Mouse (Mus musculus): ENCODE data around the gene Mme.

Mme gene

DNA sequence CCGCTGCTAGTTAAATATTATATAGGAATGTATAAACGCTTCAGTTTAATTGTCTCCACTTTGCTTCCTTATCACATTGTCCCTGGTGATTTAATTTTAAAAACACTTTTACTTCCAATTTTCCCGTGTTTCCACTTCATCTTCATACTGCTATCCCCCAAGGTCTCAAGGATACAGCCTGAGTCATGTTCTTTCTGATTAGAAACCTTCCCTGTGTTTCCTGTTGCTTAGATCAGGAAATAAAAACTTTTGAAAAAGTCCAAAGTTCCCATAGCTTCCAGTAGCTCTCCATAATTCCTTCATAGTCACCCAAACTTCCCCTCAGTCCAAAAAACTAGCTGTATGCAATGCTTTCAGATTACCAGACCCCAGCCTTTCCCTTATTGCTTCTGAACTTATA is 109.4 kb downstream of the Mme start:
- no peak for DNase-seq (ENCODE audit: low spot score)

GRCm38 (mm10) chr3:63351680-63352260 is 110.4 kb downstream of the Mme start:
- no peak for DNase-seq (ENCODE audit: low spot score)

DNA sequence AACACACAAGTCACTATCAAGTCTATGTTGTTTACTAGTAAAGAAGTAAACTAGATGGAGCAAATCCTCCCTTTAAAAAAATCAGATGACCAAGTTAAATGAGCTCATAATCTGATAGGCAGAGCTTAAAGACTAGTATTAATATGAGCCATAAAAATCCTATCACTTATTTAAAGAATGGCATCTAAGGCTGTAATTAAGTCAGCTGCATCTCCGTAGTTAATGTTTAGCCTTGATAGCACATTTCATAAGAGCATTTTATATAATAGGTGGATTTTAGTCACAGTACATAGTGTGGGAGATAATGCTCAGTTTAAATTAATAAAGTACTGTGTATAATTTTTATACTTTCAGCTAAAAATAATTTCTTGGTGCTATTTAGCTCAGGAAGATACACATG is 118.2 kb downstream of the Mme start:
- no peak for DNase-seq (ENCODE audit: low spot score)

DNA sequence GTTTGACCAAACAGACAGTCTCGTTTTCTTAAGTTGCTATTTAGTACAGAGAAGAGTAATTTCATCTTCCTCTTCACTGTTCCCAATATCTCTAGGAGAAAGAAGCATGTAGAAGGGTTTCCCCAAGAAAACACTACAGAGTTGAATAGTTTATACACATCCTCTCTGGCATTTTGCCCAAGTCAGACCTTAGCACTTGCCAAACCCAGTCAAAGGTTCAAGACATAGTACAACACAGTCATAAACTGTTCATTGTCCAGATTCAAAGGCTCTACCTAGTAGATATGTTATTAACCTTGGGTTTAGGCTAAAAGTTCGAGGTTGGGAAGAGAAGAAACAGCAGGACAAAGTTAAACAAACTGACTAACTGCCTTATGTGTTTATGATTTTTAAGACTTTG is 143.7 kb downstream of the Mme start:
- DNase-seq (ENCODE audit: low spot score): no peak

- DNase-seq (ENCODE audit: low spot score): no peak
Observed at GRCm38 (mm10) chr3:63390774-63391173, 149.4 kb downstream of the Mme start.

DNA sequence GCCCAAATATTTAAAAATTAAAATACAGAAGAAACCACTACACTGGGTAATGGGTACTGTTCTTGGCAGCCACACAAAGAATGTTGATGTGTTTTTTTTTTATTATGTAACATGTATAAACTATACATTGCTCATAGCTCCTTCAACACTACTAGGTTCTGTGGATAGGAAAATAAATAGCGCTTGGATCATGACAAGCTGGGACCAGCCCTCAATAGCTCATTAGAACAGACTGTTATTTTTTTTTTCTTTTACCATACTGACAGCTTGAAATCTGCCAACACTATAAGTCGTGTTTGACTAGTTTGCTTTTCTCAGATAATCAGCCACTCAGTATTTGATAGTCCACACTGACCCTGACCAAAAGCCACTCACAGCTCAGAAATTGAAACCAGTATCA is 150.0 kb downstream of the Mme start:
- no peak for DNase-seq (ENCODE audit: low spot score)

DNA sequence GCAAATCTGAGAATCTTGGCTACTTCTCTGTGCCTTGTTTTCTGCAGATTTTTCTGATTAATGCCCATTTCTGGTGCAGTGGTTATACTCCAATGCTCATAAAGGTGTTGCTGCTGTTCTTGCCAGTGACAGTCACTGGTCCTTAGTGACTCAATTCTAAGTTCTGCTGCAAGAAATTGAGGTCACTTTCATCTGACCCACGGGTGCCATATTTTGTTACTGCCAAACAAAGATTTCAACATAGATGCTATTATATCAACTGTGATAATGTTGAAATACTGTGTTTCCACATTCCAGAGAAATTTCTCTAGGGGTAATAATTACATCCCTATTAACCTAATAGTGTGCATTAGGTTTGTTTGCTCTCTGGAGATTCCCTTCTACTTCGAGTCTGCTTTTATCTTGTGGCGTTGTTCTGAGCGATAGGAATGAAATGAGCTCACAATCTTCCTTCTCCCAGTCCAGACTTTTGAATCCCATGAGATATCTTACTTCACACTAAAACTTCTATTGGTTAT is 153.1 kb downstream of the Mme start:
- DNase-seq (ENCODE audit: low spot score): no peak

DNA sequence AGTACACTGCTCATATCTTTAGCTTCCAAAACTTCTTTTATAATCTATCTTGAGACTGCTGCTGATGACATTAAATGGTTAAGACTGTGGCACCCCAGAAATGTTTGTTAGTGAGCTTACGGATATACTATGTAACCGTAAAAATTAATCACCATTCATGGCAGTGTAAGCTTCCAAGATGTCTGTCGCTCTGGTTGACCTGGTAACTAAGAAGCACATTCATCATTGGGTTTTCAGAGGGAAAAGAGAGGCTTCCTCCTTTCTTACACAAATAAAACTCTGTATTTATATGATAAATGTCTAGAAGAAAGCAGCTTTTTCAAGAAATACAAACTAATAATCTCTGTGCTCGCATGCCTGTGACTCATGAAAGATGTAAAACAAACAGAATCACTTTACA is 156.8 kb downstream of the Mme start:
- DNase-seq (ENCODE audit: low spot score): no peak

- no peak for DNase-seq (ENCODE audit: low spot score)
Observed at GRCm38 (mm10) chr3:63406438-63406837, 165.1 kb downstream of the Mme start.

DNA sequence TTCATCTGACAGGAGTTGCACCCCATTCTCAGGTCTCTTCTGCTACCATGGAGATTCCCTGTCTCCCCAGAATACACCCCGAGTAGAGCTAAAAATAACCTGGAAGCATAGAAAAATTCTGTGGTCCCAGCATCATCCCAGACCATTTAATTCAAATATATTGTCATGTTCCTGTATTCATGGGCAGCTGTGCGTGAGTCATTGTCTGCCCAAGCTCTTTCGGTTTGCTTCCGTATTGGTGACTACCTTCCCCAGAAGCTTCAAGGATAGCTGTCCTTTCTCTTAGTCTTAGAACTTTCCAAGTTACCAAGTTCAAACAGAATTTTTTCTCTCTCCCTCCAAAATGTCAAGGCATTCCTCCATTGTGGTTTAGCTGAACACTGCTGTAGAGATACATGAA is 169.7 kb downstream of the Mme start:
- no peak for DNase-seq (ENCODE audit: low spot score)

- no peak for DNase-seq (ENCODE audit: low spot score)
Observed at GRCm38 (mm10) chr3:63412220-63412937, 171.0 kb downstream of the Mme start.

GRCm38 (mm10) chr3:63413046-63413911 is 171.9 kb downstream of the Mme start:
- no peak for DNase-seq (ENCODE audit: low spot score)

GRCm38 (mm10) chr3:63417284-63417683 is 175.9 kb downstream of the Mme start:
- no peak for DNase-seq (ENCODE audit: low spot score)

DNA sequence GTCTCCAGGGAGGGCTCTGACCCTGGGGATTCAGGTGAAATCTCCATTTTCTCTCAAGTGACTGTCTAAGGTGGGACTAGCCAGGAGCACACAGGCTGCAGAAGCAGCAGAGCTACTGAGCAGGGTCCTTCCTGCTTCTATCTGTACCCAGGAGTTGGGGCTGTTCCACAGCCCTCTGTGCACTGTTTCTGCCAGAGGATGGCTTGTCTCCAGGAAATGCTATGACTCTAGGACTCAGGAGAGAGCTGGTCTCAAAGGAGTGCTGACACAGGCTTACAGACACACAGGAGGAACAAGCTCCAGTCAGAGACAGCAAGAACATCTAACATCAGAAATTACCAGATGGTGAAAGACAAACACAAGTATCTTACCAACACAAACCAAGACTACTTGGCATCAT is 176.4 kb downstream of the Mme start:
- no peak for DNase-seq (ENCODE audit: low spot score)

DNA sequence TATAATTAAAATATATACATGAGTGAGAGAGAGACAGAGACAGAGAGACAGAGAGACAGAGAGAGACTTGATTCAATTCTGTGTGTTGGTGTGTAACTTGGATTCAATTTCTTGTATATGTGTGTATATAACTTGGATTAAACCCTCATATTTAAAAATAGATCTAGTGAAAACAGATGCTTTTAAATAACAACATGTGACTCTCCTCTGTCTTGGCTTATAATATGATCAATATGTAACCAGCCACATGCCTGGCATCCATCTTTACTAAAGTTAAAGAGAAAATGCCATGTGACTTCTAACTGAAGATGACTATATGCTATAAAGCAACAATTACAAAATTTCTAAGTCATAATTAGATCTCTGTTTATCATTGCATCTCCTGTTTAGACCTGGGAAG is 182.2 kb downstream of the Mme start:
- no peak for DNase-seq (ENCODE audit: low spot score)
